Mouse (Mus musculus): ENCODE data around the gene Arhgef17.

- TF ChIP-seq CTCF (IDR thresholded peaks at IDR 0.05; ENCODE audit: borderline replicate concordance, insufficient read depth, low read depth, low read length) (no peak), POLR2A (IDR thresholded peaks at IDR 0.05; ENCODE audit: borderline replicate concordance, insufficient read depth, low read length) (no peak)
Measured at GRCm38 (mm10) chr7:100853396-100853795, 78.5 kb downstream of the Arhgef17 start.

Data from cerebellum, adult 2 months (tissue).